9 mouse cellular contexts compared by ENCODE assay signal in the genomic region with DNA sequence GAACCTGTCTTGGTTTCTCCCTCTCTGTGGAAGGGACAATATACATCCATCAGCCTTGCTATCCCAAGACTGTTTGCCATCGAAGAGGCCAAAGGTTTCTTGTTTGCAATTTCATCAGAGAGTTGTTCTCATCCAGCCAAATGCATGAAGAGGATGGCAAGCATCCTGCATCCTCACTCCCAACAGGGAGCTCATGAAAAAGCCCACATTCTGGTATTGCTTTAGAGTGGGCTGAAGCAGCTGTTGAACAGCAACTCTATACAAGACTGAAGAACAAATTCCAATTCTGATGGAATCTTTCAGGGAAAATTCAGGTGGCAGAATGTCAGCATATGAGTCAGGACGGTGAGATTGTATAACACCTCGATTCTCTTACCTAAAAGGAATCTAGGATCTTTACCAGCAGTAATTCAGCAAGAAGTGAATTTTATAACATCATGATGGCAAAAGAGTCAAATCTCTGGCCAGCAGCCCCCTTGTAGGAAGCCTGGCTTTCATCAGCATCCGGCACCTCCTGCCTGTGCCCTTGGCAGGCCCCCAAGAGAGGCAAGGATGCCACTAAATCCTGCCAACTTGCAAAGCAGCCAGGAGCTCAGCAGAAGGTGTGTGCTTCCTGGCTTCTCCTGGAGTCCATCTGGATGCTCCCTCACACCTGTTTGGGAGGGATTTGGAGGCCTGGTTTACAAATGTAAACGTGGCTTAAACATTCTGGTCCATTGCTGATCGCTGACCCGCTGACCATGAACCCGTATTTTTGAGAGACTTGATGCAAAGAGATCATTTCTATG.
A peak's percentile ranks its signal among the peaks of the same experiment; 100 is the strongest.
DNase-seq lines count a peak whose midpoint lies in the region; ATAC-seq and TF ChIP-seq lines count a peak whose summit lies in the region.
"Had no signal": no experiment of that assay in that cellular context is flagged by ENCODE, and none has a peak within 500 bp of the region (broad histone marks: within the 10 kb centered on the region; RNA-seq: fewer than 3 reads in every experiment).

No protein-coding gene starts in this region.

- H3K9me3 ChIP-seq in midbrain, embryonic 11.5 days (ENCODE audit: control insufficient read depth, low read length) = no peaks in the 10 kb centered on the region

- no peak overlapping the region for H3K4me3 ChIP-seq in midbrain, embryonic 11.5 days (ENCODE audit: low read depth, low read length)

- intact Hi-C loops in left cerebral cortex, postnatal 25 days (cut with DNase I) = no loop called here

- no peak for TF ChIP-seq CTCF in brain, embryonic 14.5 days (IDR thresholded peaks at IDR 0.05; ENCODE audit: borderline replicate concordance, extremely low read depth, insufficient read depth, insufficient read length)

- H3K27me3 ChIP-seq in midbrain, embryonic 11.5 days (ENCODE audit: control insufficient read depth, insufficient read depth, low read length) = no peaks in the 10 kb centered on the region

- no peak overlapping the region for H3K27ac ChIP-seq in midbrain, embryonic 11.5 days (ENCODE audit: low read depth, low read length)

- no peaks in the 10 kb centered on the region for H3K36me3 ChIP-seq in midbrain, embryonic 11.5 days (ENCODE audit: control insufficient read depth, insufficient read depth, low read length)

- H3K9ac ChIP-seq in midbrain, embryonic 11.5 days (ENCODE audit: low read length) = no peak overlapping the region

- DNase-seq in brain, embryonic 14.5 days (ENCODE audit: low read depth) = peak; percentile 75
- peak; percentile 98 for DNase-seq in cerebellum, adult 11 months
- peak; percentile 22 to 63 for DNase-seq in layer of hippocampus, adult 18-20 months (ENCODE audit: low spot score in 2 of 2)
- DNase-seq in left cerebral cortex, postnatal 25 days (ENCODE audit: low spot score in 2 of 2) = peak; percentile 11 to 63
- no peak for DNase-seq in embryo, embryonic 9.5 days (ENCODE audit: extremely low spot score)
- DNase-seq in kidney, postnatal 25 days = no peak
- DNase-seq in midbrain, embryonic 11.5 days (ENCODE audit: low spot score, missing footprints) = no peak
- DNase-seq: kidney, adult 18-20 months had no signal

- no peak for TF ChIP-seq POLR2A in brain, embryonic 14.5 days (IDR thresholded peaks at IDR 0.05; ENCODE audit: borderline replicate concordance, extremely low read depth, insufficient read depth, insufficient read length, poor library complexity, severe bottlenecking)

- H3K4me2 ChIP-seq in midbrain, embryonic 11.5 days = no peak overlapping the region

- 75% methylated on average over 8 of the region's 8 CpGs for WGBS in midbrain, embryonic 11.5 days

- H3K4me1 ChIP-seq in midbrain, embryonic 11.5 days (ENCODE audit: control insufficient read depth, insufficient read depth, low read length) = no peaks in the 10 kb centered on the region

- ATAC-seq in midbrain, embryonic 11.5 days (ENCODE audit: low FRiP score) = no peak
- ATAC-seq: lung, postnatal 0 days had no signal

Comparison
In these comparisons a context has a peak if more than half of its experiments do, and no peak if none do; other contexts are left out.
1. DNase-seq: peak in brain, embryonic 14.5 days (single experiment), cerebellum, adult 11 months (single experiment), layer of hippocampus, adult 18-20 months (2 of 2) and left cerebral cortex, postnatal 25 days (2 of 2); none in embryo, embryonic 9.5 days (single experiment), kidney, postnatal 25 days (0 of 2) and midbrain, embryonic 11.5 days (single experiment).